Mouse (Mus musculus) lung, postnatal 25 days (tissue): ENCODE data around the gene Slc17a9.

Experiments used
- DNase-seq: peaks from one replicate; pipeline ENCODE4 v3.0.0; 2022; ENCODE audit warnings: low spot score

The Slc17a9 gene

GRCm38 (mm10) chr2:180754976-180755688 is 30.1 kb downstream of the Slc17a9 start:
- no peak for DNase-seq

DNA sequence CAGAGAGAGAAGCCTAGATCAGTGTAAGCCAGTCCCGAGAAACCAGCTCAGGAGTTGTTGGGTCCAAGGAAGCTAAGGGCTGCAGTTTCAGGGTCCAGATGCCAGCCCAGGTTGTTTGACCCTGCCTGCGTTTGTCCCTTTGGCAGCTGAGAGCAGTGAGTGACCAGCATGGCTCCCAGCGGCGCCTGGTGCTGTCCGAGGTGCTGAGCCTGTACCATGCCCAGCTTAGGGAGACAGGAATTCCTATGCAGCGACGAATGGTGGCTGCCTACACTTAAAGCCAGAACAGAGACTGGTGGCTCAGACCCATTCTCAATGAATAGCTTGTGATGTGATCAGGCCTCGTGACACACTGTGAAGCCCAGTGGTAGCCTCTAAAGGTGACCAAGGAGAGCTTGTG is 30.8 kb downstream of the Slc17a9 start:
- no peak for DNase-seq

- DNase-seq, result no peak
These were observed 31.7 kb downstream of the Slc17a9 start for GRCm38 (mm10) chr2:180756786-180757185.

GRCm38 (mm10) chr2:180758513-180759263 is 33.6 kb downstream of the Slc17a9 start:
- DNase-seq, result no peak

DNA sequence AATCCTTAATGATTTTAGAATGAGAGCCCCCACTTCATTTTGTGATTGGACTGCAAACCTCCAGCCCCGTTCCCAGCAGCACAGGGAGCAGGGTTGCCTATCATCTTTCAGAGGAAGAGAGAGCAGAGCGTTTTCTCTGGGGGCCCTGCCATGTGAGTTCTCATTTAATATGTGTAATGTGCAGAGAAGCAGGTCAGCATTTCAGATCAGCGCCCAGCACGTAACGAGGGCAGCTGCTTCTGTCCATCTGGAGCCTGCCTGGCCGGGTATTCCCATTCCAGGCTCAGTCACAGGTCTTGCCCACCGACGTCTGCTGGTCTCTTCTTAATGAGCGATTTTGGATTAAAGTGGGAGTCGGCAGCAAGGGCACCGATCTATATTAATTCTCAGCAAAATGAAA is 39.9 kb downstream of the Slc17a9 start:
- no peak for DNase-seq

DNA sequence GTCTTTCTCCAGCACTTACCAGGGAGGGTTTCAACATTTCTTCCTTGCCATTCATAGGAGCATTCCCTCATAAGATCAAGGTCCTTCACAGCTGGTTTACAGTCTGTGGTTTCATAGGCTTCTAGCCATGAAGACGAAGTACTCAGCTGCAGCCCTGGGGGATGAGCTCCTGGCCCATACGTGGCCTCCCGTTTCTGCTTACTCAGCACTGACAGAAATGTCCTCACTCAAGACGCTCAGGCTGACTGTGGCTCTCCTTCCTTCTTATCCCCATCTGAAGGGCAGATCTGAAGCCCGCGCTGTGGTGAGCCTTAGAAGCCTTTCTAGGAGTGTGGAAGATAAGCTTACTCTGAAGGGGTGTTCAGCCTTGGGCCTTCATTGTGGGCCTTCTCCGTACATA is 40.6 kb downstream of the Slc17a9 start:
- DNase-seq, result no peak

DNA sequence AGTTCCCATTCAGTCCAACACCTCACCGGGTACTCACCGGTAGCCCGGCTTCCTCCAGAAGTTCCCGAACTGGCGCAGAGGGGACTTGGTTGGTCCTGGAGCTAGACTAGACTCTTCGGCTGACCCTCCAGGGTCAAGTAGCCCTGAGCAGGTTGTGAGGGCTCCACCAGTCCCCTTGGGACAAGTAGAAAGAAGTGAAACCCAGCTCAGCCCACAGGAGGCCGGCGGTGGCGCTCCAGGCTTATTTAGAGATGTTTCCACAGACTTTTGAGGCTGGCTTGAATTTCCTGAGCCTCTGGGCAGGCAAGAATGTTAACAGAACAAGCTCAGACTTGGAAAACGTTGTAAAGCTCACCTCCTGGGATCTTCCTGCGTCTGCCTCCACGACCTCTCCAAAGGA is 50.2 kb downstream of the Slc17a9 start:
- DNase-seq, result no peak

GRCm38 (mm10) chr2:180775641-180776040 is 50.6 kb downstream of the Slc17a9 start:
- no peak for DNase-seq

DNA sequence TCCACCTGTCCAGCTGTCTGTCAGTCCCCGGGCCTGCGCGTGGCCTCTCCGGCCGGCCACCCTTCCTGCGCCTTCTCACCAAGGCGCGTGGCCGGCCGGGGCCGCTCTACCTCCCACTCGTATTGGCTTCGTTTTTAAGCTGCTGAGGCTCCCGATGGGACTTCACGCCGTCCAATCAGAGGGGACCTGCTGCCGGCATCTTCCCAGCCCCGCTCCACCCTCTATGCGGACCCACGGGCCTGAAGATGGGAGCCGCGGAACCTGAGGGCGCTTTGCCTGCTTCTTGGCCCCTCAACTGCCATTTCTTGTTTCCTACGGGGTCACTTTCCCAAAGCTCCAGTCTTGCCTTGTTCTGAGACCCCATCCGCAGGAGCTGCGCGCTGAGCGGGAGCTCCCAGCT is 51.7 kb downstream of the Slc17a9 start, which contains the start of gene Bhlhe23:
TSS of gene Bhlhe23 (minus strand) at position 108 of the 400 bp plus-strand sequence.
- DNase-seq, result no peak

GRCm38 (mm10) chr2:180779226-180780104 is 54.4 kb downstream of the Slc17a9 start:
- peak; percentile 39 for DNase-seq

- no peak for DNase-seq
These were observed 55.2 kb downstream of the Slc17a9 start for GRCm38 (mm10) chr2:180780282-180780681.

DNA sequence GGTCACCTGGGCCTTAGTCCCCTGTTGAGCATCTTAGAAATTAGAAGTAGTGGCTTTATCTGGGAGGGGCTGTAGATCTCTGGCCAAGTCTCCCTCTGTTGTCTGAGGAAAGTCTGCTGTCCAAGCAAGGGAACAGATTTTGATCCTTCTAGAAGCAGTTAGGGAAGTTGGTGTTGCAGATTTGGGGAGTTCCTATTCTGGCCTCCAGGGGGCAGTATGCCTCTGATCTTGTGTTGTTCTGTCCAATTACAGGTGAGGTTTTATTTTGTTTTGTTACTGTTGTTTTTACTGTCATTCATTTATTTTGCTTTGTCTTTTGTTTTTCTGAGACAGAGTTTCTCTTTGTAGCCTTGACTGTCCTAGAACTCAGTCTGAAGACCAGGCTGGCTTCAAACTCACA is 61.7 kb downstream of the Slc17a9 start:
- DNase-seq, result peak; percentile 10

DNA sequence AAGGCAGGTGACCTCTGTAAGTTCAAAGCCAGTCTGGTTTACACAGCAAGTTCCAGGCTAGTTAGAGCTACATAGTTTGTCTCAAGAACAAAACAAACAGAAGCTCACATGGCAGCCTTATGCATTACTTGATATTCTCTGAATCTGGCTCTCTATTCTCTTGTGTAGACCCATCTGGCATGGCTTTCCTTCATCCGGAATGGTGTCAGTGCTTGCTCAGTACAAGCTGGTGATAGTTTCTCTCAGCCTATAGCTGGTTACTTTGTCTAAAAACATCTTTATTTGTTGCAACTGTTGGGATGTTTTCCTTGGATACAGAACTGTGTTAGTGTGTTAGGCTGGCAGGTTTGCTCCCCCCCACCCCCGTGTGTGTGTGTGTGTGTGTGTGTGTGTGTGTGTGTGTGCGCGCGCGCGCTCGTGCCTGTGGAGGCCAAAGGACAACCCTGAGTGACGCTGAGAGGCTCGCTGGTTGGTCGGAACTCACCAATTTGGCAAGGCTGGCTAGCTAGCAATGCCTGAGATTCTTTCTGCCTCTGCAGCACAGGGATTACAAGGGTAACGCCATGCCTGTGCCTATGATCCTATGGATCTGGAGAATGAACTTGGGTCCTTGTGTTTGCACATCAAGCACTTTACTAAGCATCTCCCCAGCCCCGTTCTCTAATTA is 62.6 kb downstream of the Slc17a9 start:
- DNase-seq, result no peak

DNA sequence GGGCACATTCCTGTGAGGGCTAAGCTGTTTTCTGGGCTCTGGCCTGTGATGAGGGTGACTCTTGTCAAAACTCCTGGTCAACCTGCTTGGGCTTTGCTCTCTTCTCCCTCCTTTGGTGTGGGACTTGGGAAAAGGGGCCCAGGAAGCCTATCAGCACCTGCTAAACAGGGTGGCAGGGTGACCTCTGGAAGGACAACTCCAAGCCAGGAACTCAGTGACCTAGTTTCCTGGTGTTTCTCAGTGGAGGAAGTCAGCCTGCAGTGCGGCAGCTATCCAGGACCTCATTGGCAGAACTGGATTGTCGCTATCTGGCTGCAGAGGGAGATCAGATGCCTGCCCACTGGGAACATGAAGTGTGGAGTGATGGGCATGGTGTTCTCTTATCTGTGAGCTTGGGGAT is 63.3 kb downstream of the Slc17a9 start:
- no peak for DNase-seq

- no peak for DNase-seq
These were observed 63.8 kb downstream of the Slc17a9 start for GRCm38 (mm10) chr2:180788843-180789242.

GRCm38 (mm10) chr2:180791674-180792073 is 66.6 kb downstream of the Slc17a9 start:
- no peak for DNase-seq
